Mouse (Mus musculus): ENCODE results near the gene Lrp2bp.

The Lrp2bp gene

DNA sequence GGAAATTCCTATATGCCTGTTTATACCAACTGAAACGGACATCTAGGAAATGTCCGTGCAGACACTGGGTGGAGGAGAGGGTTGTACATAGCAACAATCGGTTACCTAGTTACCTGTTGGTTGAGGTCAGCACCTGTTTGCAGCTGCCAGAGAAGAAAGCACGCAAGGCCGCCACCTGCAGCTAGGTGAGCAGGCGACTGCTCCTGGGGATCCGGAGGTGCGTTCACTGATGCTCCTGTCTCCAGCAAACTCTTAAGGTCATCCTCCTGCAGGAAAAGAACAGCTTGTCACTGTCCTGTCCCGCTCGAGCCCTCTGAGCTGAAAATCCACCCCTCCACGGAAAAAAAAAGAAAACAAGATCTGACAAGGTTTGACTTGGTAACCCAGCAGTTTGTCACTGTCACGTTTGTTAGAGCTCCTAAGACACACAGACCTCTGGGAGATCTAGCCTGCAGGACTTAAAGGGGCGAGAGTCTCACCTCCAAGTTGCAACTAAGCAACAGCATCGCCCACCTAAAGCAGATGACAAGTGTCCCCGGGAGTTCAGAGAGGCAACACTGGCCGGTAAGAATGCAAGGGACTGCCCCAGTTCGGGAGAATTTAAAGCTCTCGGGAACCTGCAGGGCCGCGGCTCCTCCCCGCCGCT, at the start of gene Lrp2bp:
Gene Lrp2bp, plus strand, starts transcription at position 166 of the 646 bp plus-strand sequence.
- DNase-seq (ENCODE audit: low spot score): no peak

DNA sequence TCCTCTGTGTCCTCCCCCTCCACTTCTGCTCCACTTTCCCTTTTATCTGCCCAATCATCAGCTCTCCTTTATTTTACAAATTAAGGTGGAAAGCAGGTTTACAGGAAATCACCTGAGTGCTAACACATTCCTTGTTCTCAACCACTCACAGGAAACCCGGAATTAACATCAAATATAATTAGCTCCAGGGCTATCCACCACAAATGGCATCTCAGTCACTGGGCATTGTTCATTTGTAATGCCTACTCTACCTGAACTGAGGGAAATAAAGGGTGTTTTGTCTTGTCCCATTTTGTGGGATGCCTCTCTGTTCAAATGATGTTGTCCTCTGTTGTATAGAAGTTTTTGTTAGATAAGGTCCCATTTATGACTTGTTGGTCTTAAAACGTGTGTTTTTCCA, 48.5 kb upstream of the Lrp2bp start:
- DNase-seq (ENCODE audit: low spot score): no peak

DNA sequence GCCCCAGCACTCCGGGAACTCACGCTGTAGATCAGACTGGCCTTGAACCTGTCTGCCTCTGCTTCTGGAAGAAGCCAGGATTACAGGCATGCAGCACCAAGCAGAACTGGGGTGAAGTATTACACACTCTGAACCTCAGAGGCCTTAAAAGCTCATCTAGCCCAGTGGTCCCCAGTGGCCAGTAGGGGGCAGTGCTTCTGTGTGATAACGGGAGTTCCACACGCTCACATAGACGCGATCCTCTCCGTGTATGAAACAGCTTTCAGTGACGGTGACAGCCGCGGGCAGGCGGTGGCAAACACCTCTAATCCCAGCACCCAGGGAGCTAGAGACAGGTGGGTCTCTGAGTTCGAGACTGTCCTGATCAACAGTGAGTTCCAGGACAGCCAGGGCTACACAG, 28.2 kb upstream of the Lrp2bp start:
- DNase-seq (ENCODE audit: low spot score): no peak

DNA sequence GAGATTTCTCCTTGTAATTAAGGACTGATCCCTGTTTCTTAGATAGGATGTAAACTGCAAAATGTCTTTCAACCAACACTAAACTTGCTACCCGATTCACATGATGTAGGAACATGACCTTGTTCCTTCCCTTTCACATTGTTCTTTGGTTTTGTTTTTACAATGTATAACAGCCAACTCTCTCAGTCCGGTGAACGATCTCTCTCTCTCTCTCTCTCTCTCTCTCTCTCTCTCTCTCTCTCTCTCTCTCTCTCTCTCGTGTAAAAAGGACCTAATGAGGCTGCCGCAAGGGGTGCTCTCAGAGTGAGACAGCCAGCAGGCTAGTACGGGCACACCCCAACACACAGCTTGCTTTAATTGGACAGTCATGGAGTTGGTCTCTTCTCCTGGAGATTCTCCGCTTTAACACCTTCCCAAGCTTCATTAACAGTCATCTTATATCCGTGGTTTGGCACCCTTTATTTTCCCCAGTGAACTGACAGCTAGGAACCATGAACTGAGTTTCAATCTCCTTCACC, 25.1 kb upstream of the Lrp2bp start:
- DNase-seq (ENCODE audit: low spot score): no peak

DNA sequence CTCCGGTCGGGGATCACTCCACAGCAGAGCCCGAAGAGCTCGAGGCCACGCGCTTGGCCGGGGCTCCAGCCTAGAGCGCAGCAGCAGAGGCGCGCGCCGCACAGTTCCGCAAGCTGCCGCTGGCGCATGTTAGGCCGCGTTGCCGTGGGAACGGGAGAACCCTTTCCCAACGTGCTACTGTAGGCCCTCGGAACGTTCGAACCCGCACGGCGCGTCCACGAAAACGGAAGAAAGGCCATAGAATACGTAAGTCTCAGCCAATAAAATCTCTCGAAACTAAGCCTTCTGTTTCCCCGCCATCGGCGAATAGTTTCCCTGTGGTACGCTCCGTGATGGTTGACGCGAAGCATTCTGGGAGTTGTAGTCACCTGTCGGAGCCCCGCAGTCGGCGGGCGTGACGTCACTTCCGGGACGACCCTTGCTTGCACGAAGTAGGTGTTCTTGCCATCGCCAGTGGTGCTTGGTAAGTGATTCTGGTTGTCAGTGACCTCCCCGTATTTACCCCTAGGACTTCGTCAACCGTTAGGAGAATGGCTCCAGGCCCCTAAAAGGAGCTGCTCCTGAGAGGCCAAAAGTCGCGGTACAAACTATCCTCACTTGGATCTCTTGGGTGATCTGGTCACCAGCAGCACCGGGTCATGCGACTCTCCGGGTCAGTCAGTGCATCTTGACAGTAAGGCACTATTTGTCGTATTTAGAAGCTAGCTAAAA, 23.8 kb upstream of the Lrp2bp start, which contains the start of the genes 1700029J07Rik and Ufsp2:
Gene 1700029J07Rik, minus strand, starts transcription at position 127 of the 711 bp plus-strand sequence.
Gene Ufsp2, plus strand, starts transcription at position 403 of the 711 bp plus-strand sequence.
- peak; percentile 99 for DNase-seq (ENCODE audit: low spot score)

DNA sequence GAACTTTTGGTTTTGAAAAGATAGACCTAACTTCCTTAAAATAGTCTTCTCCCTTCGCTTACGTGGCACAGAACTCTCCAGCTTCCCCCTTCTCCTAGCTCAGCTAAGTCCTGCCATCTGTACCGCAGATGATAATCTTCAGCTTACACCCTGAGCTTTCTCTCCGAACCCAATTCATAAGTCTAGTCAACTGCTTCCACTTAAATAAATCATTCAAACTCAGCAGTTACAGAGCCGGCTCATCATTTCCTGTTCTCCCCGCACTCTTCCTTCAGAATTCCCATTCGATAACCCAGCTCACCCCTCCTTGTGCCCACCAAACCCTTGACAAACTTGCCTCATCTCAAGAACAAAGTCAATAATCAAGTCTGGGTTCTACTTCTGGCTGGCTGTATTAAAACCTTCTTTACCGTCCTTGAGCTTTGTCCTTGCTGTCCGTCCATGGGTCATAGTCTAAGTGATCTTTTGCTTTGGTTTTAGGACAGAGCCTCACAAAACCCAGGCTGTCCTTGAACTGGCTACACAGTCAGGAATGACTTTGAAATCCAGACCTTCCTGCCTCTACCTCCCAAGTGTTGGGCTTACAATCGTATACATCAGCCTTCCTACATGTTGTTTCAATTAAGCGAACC, 23.1 kb upstream of the Lrp2bp start:
- DNase-seq (ENCODE audit: low spot score): no peak

DNA sequence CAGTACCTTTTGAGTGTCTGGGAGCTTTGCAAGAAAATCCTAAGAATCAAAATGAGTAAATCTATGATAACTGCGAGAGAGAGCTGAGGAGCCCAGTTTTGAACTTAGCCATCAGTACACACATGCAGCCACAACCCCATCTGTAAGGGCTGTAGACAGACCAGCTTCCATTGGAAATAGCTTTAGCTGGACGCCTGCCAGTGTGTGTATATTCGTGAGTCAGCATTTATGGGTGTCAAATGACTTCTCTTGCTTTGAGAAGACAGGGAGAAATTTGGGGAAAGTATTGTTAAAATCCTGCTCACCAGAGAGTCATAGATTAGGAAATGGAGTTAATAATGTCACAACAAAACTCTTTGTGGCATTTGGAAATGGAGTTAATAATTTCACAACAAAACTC, 12.4 kb upstream of the Lrp2bp start:
- no peak for DNase-seq (ENCODE audit: low spot score)

DNA sequence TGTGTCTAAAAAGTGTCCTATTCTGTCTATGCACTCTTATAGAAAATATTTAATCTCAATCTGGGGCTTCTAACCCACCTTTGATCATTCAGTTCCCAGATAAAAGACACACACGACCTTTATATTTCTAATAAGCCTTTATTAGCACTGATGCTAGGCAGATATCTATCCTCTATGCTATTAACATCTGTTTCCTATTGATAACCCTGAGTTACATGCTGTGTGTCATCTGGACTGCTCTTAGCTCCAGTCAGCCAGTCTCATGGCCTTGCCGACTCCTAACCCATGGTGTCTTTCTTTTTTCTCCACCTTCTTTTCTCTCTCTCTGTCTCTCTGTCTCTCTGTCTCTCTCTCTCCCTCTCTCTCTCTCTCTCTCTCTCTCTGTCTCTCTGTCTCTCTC, 10.9 kb upstream of the Lrp2bp start:
- DNase-seq (ENCODE audit: low spot score): no peak

DNA sequence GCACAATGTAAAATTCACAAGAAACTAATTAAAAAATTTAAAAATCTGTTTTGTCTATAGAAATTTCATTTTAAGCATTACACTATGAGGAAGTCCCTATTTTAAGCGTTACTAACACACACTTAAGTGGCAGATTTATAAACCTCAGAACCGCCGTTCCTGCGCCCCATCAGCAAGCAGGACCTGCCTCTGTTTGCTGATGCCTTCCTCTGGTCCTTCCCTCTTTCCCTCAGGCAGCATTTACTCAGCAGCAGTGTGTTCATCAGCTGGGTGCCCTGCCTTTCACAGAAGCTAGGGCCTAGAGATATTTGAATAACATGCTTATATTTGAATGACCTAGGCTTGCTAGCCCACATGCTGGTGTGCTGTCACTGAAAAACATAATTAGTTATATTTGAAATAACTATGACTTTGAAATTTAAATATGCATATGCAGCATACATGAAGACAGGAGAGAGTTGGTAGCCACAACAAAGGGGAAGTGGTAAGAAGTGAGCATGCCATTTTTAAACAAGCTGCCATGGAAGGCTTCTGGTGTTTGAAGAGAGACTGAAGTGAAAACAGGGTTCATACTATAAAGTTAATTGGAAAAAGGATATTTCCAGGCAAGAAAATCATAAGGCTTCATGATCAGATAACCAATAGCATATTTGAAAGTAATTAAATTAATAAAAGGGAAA, 8.3 kb upstream of the Lrp2bp start:
- no peak for DNase-seq (ENCODE audit: low spot score)

DNA sequence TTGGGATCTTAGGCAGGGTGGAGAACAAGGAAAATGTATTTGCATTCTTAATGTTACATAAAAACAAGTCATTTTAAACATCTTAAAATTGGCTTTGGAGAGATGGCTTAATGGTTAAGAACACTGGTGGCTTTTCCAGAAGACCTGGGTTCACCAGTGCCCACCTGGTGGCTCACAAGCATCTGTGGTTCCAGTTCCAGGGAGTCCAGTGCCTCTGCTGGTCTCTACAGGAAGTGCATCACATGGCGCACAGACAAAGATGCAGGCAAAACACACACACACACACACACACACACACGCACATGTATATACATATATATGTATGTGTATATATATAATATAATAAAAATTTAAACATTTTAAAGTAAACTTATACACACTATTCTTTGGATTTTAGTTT, 5.0 kb upstream of the Lrp2bp start:
- no peak for DNase-seq (ENCODE audit: low spot score)

DNA sequence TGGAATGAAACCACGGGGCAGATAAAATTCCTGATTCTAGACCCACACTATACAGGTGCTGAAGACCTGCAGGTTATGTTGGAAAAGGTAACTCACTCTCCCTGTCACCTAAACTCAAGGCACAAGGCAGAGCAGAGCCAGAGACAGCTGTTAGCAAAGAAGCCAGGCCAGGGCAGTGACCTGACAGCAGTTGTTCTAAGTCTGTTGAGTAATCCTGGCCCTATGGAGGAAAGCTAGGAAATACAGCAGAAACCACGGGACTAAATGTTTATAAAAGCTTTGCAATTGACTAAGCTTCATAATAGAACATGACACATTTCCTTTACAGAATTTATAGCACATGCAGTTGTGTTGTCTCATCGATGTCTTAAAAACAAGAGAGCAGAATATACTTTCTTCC, 3.5 kb upstream of the Lrp2bp start:
- DNase-seq (ENCODE audit: low spot score): no peak

DNA sequence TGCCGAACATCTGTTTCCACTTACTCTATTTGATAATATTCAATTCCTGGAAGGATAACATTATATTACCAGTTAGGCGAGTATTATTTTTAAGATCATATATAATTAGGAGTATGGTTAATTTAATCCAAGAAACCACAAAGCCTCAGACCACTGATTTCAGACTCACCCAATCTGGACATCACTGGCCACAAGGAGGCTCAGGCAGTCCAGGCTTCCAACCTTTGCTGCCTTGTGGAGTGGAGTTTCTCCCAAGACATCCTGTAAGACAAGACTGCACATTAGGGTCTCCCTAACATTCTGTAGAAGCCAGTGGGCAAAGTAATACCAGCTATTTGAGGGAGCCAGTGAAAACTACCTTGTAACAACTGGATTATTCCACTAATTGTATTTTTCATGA, 875 bp upstream of the Lrp2bp start:
- no peak for DNase-seq (ENCODE audit: low spot score)

DNA sequence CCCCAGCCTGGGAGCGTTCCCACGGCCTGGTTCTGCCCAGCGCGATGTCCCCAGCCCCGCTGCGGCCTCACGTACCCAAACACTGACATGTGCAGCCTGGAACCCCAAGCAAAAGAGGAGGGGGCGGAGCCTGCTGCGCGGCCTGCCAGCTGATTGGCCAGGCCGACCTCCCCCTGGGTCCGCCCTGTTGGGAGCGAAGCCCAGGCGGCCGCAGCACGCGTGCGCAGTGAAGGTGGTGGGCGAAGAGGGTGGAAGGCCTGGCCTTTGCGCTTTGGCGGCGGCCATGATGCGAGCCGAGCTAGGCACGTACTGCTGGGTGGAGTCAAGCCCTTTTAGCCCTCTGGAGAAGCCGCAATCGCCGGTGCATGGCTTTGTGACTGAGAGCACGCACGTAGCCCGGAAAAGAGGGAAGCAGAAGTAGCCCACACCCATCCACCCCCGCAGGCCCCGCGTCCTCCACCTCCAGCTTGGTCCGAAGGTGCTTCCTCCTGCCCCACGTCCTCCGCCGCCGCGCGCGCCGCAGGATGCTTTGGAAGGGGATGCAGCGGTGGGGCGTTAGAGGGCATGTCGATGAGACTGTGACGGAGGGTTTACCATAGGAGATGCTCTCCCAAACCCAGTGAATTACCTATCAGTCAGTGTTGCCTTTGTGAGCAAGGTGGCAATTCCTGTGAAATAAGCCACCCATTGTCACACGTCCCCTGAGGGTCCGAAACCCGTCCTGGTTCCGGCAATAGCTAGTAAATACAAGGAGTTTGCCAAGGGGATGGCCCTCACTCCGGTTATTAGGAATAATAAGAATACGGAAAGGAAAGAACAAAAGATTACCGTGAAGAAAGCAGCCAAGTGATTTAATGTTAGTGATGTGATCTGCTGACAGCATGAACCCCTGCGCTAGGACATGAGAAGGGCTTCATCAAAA, 942 bp downstream of the Lrp2bp start:
- DNase-seq (ENCODE audit: low spot score): peak; percentile 99

DNA sequence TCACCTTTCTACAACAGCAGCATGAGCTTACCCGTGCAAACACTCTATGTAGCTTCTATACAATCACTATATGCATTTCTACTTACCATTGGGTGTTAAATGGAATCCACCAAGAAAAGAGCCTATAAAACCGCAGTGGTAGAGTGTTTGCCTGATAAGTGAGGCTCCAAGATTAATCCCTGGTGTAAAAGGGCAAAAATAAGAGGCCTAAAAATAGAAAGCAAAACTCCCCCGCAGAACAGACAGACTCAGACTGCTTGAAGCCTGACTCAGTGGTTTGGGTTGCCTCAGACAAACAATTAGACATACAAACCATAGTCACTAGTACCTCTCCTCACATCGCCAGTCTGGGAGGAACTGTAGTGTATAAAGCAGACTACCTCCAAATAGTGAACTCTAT, 6.5 kb downstream of the Lrp2bp start, which contains the start of gene Ankrd37:
Gene Ankrd37, minus strand, starts transcription at position 112 of the 400 bp plus-strand sequence.
- no peak for DNase-seq (ENCODE audit: low spot score)

DNA sequence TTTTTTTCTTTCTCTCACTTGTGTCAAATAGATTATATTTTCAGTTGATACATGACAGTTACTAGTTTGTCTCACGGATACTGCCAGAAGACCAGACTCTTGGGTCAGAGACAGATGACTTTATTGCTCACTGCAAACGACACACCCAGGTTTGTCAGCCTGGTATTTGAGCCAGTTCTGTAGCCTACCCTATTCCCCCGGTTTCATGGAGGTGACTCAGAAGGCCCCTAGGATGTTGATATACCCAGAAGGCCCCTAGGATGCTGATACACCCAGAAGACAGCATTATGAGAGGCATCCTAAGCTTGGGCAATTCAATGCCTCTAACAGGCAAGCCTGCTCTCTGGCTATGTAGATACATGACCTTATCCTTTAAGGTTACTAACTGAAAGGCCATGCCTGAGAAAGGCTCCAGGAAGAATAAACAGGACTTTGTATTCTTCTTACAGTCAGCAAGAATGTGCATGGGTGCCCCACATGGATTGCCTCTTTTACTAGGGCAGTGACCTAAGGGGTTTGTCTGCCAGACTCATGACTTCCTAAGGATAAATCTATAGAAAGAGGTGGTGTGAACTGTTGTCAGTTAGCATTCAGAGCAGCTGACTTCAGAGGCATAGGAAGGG, 8.1 kb downstream of the Lrp2bp start:
- no peak for DNase-seq (ENCODE audit: low spot score)

DNA sequence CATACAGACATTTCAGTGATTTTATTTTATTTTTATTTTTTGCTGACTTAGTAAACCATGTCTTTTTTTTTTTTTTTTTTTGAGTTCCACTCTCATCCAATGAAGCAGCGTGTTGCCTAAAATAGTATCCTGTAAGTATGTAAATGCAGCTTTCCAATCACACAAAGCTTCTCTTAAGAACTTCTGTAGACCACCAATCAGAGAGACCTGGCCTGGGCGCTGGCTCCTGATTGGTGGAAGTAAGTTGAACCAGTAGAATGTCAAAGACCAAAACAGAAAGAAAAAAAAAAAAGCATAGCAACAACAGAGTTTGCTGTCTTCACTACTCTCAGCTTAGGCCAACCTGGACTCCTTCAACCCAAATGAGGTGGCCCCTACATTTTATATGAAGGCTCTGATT, 11.2 kb downstream of the Lrp2bp start:
- DNase-seq (ENCODE audit: low spot score): no peak

DNA sequence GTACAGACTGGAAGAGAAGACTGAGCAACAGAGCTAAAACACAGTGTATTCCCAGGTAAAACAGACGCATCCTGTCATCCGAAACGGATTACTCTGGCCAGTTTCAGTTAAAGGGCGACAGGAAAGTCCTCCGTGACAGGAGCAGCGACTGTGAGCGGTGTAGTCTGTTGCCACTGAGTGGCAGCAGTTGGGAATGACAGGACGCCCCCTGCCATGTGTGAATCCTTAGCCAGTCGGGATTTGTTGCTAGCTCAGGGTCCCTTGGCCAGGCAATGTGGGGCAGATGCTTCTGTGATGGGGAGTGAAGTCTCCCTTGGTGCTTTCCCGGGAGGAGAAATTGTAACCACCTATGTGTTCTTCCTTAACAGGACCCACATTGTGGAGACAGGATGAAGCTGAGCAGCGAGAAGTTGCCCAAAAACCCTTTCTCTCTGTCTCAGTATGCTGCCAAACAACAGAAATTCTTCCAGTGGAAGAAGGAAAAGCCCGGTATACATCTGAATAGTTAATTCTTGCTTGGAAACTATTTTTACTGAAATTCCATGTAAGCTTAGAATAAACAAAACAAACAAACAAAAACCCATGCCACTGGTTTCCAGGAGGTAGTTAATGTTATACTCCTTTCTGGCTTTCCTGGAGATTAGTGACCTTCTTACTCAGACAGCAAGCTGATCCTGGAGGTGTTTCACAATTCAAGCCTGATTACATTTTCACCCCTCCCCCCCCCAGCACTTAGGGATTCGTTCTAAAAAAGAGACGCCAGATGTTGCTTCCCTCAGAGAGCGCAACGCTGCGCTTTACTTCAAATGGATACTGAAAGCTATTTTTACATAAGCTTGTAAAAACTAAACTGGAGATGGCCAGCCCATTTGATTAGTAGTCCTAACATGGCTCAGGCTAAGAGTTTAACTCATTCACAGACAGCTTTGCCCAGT, 11.9 kb downstream of the Lrp2bp start:
- no peak for DNase-seq (ENCODE audit: low spot score)

DNA sequence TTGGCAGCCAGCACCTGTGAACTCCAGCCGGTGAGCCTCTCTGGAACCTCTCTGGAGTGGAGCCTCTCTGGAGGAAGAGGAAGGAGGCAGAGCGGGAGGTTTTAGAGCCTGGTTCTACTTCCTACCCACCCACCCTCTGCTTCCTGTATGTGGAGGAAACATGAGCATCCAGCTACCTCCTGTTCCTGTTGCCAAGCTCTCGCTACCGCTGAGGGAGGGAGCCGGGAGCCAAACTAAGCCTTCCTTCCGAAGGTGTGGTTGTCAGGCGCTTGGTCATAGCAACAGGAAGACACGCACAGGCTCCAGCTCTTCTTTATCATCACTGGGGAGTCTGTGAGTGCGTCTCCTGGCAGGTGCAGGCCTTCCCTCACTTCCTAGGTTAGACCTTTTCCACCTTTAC, 23.1 kb downstream of the Lrp2bp start:
- no peak for DNase-seq (ENCODE audit: low spot score)

DNA sequence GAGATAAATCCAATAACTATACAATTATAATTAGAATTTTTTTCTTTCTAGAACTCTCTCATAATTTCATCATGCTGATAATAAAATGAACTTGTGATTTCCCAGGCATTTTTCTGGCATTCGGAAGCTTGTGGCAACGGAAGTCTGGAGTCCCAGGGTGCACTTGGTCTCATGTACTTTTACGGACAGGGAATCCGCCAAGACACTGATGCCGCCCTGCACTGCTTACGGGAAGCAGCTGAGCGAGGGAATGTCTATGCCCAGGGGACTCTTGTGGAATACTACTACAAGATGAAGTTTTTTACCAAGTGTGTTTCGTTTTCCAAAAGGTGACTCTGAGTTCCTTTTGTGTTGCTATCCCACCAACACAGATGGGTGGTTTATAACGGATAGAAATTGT, 23.7 kb downstream of the Lrp2bp start:
- DNase-seq (ENCODE audit: low spot score): no peak

DNA sequence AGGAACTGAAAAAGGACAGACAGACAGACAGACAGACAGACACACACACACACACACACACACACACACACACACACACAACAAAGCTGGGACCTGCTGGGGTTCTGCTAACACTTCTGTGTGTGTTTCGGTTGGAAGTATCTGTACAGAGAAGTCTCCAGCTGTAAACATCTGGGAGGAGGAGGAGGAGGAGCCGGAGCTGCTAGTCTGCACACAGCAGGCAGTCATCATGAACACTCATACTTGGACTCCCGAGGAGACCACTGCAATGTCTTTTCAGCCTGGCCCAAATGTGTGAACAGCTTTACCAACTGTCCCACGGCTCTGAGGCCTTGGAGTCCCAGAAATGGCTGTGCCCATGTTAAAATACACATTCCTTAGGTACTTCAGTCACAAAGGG, 25.3 kb downstream of the Lrp2bp start:
- no peak for DNase-seq (ENCODE audit: low spot score)
